Mouse (Mus musculus): Measurements from ENCODE around the gene Nfkb2.

Gene Nfkb2

DNA sequence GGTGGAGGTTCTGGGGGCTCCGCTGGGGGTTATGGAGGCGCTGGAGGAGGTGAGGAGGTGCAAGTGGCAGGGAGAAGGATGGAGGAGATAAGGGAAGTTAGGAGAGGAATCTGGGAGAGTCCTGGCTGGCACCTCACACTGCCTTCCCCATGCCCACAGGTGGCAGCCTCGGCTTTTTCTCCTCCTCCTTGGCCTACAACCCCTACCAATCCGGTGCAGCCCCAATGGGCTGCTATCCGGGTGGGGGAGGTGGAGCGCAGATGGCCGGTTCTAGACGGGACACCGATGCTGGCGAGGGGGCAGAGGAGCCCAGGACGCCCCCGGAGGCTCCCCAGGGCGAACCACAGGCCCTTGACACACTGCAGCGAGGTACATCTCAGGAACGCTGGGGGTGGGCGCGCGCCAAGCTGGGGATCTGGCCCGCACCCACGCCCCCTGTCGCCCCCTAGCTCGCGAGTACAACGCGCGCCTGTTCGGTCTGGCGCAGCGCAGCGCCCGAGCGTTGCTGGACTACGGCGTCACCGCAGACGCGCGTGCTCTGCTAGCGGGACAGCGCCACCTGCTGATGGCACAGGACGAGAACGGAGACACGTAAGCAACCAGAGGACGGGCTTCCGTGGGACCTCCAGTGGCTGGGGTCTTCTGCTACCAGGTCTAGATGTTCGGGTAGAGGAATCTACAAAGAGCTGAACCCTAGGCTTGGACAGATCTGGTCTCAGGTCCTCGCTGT lies 4.8 kb downstream of the Nfkb2 start:
- DNase-seq (ENCODE audit: low read depth, low spot score), result peak; percentile 95

DNA sequence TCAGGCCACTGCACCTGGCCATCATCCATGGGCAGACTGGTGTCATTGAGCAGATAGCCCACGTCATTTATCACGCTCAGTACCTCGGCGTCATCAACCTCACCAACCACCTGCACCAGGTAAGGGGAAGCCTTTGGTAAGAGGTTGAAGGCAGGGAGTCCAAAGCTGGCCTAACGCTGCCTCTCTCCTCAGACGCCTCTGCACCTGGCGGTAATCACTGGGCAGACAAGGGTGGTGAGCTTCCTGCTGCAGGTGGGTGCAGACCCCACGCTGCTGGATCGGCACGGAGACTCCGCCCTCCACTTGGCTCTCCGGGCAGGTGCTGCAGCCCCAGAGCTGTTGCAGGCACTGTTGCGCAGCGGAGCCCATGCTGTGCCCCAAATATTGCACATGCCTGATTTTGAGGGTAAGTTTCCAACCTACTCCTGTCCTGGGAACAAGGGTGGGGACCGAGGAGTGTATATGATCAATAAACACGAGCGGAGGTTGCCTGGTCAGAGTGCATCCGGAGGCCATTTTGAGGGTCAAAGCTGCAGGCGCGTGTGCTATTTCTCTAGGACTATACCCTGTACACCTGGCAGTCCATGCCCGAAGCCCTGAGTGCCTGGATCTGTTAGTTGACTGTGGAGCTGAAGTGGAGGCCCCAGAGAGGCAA lies 5.7 kb downstream of the Nfkb2 start:
- DNase-seq (ENCODE audit: low read depth, low spot score), result no peak

- no peak for DNase-seq (ENCODE audit: low read depth, low spot score)
Measured at GRCm38 (mm10) chr19:46310312-46310865, 6.3 kb downstream of the Nfkb2 start.

GRCm38 (mm10) chr19:46311341-46311740 lies 7.2 kb downstream of the Nfkb2 start:
- no peak for DNase-seq (ENCODE audit: low read depth, low spot score)

GRCm38 (mm10) chr19:46312566-46312965 lies 8.4 kb downstream of the Nfkb2 start:
- DNase-seq (ENCODE audit: low read depth, low spot score), result no peak

- no peak for DNase-seq (ENCODE audit: low read depth, low spot score)
Measured at GRCm38 (mm10) chr19:46313116-46313515, 9.0 kb downstream of the Nfkb2 start.

- DNase-seq (ENCODE audit: low read depth, low spot score), result no peak
Measured at GRCm38 (mm10) chr19:46313591-46313990, 9.5 kb downstream of the Nfkb2 start.

DNA sequence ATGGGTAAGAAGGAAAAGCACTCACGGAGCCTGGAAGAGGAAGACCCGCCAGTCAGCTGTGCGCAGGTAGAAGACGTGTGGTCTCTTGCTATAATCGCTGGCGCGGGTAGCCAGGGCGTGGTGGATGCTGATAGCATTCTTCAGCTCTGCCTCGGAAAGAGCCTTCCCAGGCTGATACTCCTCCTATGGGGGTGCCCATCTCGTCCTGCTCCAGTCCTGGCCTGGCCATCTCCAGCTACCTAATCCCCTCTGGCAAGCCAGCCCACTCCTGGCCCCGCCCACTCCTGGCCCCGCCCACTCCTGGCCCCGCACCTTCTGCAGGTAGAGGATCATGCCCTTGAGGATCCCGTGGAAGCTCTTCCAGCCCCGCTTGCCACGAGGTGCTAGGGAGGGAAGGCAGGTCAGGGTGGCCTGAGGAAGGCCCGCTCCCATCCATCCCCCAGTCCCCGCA lies 10.1 kb downstream of the Nfkb2 start:
- DNase-seq (ENCODE audit: low read depth, low spot score), result no peak

GRCm38 (mm10) chr19:46314872-46315742 lies 11.0 kb downstream of the Nfkb2 start:
- DNase-seq (ENCODE audit: low read depth, low spot score), result no peak

GRCm38 (mm10) chr19:46315752-46316610 lies 11.9 kb downstream of the Nfkb2 start:
- DNase-seq (ENCODE audit: low read depth, low spot score), result no peak

DNA sequence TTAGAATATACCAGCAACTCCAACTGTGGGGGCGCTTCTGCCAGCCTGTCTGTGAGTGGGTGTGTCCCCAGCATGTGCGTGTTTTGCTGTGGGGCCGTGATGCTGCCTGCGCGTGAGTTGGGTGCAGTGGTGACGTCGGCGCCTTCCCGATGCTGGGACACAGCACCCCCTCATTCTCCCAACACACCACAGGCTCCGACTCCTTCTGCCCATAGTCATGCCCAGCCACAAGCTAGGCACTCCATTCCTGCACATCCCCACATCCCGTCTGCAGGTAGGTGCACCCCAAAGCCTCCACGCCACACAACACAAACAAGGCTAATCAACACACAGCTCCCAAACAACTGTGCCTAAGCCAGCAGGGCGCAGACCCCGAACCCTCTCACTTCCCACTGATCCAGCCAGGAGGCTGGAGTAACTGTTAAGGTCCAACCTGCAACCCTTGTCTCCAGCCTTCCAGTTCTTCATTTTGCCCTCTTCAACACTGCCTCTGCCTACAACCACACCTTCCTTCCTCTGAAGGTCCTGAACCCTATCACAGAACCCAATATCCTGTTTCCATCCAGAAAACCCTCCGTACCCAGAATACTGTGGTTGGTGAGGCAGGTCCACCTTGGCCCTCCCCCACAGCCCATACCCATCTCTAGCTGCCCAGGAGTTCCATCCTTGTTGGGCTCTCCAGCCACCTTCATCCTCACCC lies 12.9 kb downstream of the Nfkb2 start:
- DNase-seq (ENCODE audit: low read depth, low spot score), result no peak

DNA sequence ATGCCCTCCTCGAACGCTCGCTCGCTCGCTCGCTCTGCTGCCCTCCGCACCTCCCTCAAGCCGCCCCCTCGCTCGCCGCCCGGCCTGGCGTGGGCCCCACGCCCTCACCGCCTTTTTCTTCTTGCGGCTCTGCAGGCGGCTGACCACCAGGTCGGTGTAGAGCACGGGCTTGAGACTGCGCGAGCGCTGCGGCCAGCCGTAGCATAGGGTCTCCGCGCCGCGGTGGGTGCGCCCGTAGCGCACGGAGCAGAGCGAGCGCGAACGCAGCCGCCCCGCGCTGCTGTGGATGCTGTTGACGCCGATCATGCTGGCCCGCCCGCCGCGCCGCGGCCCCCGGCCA lies 13.4 kb downstream of the Nfkb2 start:
- no peak for DNase-seq (ENCODE audit: low read depth, low spot score)

- no peak for DNase-seq (ENCODE audit: low read depth, low spot score)
Measured at GRCm38 (mm10) chr19:46318031-46318471, 13.9 kb downstream of the Nfkb2 start.

DNA sequence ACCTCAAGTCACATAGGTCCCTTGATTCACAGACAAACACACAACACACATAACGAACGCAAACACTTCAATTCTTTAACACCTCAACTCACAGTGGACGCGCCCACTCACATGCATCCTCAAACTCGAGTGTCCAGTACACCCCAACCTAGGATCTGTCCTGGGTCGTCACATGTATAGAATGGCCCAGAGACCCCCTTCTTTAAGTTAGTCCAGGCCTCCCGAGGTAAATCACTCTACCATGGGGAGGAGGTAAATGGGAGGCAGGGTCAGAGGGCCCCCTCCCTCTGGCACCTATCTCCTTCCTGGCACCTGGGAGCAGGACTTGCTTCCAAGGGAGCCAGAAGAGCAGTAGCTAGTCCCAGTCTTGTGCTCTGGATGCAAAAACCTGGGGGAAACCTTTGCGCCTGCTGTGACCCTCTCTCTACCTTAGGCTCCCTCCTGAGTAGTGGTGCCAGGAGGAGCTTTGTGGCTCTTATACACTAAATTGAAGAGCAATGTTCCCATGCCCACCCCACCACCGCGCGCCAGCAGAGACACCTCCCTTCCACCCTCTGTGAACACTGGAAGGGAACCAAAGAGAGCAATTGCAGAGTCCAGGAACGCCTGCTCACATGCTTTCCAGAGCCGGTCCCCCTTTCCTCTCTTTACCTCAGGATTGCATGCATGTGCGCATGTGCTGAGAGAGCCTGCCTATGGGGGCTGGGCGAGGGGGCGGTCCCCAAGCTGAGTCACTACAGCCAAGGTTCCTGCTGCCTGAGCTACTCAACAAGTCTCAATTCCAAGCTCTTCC lies 14.7 kb downstream of the Nfkb2 start:
- DNase-seq (ENCODE audit: low read depth, low spot score), result peak; percentile 59

DNA sequence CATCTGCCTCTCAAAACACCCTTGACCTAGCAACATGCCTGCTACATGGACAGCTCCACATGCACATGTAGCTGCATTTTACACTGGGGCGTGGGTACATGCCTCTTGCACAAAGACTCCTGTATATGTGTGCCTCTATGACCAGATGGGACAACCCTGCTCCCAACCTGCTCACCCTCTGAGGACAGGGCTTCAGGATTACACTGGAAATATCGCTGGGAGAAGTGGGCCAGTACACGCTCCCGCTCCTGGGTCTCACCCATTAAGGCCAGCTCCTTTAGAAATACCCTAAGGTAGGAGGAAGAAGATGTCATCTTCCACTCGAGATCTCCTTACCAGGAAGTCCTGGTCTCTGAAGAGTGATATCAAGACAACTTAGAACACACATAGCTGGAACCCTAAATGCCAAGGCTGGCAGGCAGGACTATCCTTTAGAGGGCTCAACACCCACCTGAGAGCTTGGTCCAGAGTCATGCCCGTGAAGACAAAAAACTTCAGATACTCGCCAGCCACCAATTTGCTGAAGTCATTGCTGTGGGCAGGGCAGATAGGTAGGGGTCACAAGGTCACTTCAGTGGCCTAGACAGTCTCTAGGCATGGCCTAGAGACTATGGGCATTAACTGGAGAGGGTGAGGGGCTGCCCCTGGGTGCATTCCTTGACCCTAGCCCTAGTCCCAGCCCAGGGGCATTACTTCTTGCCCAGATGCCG lies 16.1 kb downstream of the Nfkb2 start:
- DNase-seq (ENCODE audit: low read depth, low spot score), result no peak

- DNase-seq (ENCODE audit: low read depth, low spot score), result peak; percentile 74
Measured at GRCm38 (mm10) chr19:46321101-46321943, 17.2 kb downstream of the Nfkb2 start.

DNA sequence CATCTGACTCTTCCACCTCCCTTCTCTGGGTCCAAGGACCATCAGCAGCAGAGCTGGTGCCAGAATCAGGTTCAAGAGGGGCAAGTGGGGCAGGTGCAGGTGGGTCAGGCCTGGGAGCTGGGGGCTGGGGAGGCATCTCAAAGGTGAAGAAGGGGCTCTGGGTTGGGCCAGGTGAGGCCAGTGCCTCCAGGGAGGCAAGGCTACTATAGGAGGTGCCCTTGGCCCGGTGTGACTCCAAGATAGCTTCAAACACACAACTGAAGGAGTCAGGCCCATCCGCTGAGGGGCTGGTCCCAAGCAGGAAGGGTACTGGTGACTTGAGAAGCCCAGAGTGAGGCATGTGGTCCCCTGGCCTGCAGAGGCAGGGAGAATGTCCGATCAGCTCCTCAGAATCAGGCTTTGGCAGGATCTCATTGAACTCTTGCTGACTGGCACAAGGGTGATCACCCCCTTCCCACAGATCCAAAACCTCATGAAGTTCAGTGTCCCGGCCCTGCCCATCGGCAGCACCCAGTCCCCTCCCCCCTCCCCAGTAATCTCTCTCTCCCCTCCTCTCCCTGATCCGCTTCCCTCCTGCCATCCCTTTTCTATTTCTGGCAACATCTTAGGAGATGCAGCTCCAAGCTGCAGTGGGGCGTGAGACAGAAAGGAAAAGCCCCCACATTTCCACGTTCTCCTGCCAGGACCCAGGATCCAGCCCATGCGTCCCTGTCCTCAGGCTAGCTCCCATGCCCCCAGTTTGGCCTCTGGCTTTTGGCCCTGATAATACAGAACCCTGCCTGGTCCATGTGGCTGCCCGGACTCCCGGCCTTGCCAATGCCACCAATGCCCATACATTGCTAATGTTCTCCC lies 18.2 kb downstream of the Nfkb2 start:
- no peak for DNase-seq (ENCODE audit: low read depth, low spot score)
